Mouse (Mus musculus) G1E (cell line): ENCODE measurements around the gene Cpne9. TPM values are rescaled to one million over a fixed set of nuclear protein-coding genes. Genes with fewer than 3 reads are reported as not detected.

Experiments
- ATAC-seq: 2 replicates; pipeline ENCODE4 v1.8.0; 2016; ENCODE audit warnings: mild to moderate bottlenecking; ENCODE audit not compliant: insufficient number of reproducible peaks, poor library complexity, low FRiP score, severe bottlenecking; ENCODE audit errors: extremely low read depth
- DNase-seq: peaks from one replicate; pipeline ENCODE4 v3.0.0; 2012; ENCODE audit warnings: low spot score
- H3K27me3 ChIP-seq: 2 replicates; pipeline ENCODE4 v1.6.1; 2012; ENCODE audit warnings: mild to moderate bottlenecking, low read length, inconsistent platforms; ENCODE audit not compliant: insufficient read depth
- H3K36me3 ChIP-seq: replicated peaks from 2 replicates; pipeline ENCODE3; 2012; ENCODE audit warnings: mild to moderate bottlenecking, inconsistent platforms
- H3K4me1 ChIP-seq: 2 replicates; pipeline ENCODE4 v1.6.1; 2012; ENCODE audit warnings: low read depth, low read length, inconsistent platforms, mixed read lengths; ENCODE audit not compliant: insufficient read depth
- H3K4me3 ChIP-seq: 2 replicates; pipeline ENCODE4 v1.5.1; 2012; ENCODE audit warnings: low read depth, mild to moderate bottlenecking, inconsistent platforms, low read length, moderate library complexity, mixed read lengths
- H3K9me3 ChIP-seq: replicated peaks from 2 replicates; pipeline ENCODE4 v1.6.1; 2012; ENCODE audit warnings: inconsistent platforms
- CTCF ChIP-seq: IDR thresholded peaks from 2 replicates; pipeline ENCODE4 v1.5.1; 2012; ENCODE audit warnings: low read depth, low read length, inconsistent platforms, mixed read lengths
- GATA1 ChIP-seq: IDR thresholded peaks from 2 replicates; pipeline ENCODE4 v1.6.1; 2012; ENCODE audit warnings: borderline replicate concordance, low read length, inconsistent platforms, mixed read lengths
- GATA2 ChIP-seq: IDR thresholded peaks from 2 replicates; pipeline ENCODE4 v1.6.1; 2012; ENCODE audit warnings: low read depth, low read length, inconsistent platforms, borderline replicate concordance
- POLR2AphosphoS5 ChIP-seq: IDR thresholded peaks from 2 replicates; pipeline ENCODE4 v1.6.1; 2012; ENCODE audit warnings: low read depth, low read length, inconsistent platforms; ENCODE audit not compliant: insufficient replicate concordance
- TAL1 ChIP-seq: conservative IDR thresholded peaks from 2 replicates; pipeline ENCODE4 v1.6.1; 2012; ENCODE audit warnings: low read depth, low read length, inconsistent platforms, mixed read lengths
- polyA plus RNA-seq: library from polyadenylated mRNA; stranded (reverse); fragments of >175 nt; gene quantifications from 2 replicates; pipeline ENCODE4 v1.2.3, GENCODE M21; 2012
- total RNA-seq, 2 experiments: library from RNA; stranded (forward) in 1 of 2; stranded (reverse) in 1 of 2; fragments of 200-1000 nt in 1 of 2; fragments of >200 nt in 1 of 2; fragmentation: Nextera tagmentation in 1 of 2; gene quantifications; 2 replicates each; pipeline ENCODE4 v1.2.3; 2014 to 2017

Gene Cpne9
- total and polyA plus RNA-seq, 3 experiments, result 0.04 to 0.11 TPM; not detected in 1

- ATAC-seq (no peak), DNase-seq (no peak)
- H3K4me3 ChIP-seq, result no peak overlapping the region
Observed at GRCm38 (mm10) chr6:113333137-113333950, 51.2 kb downstream of the Cpne9 start.

DNA sequence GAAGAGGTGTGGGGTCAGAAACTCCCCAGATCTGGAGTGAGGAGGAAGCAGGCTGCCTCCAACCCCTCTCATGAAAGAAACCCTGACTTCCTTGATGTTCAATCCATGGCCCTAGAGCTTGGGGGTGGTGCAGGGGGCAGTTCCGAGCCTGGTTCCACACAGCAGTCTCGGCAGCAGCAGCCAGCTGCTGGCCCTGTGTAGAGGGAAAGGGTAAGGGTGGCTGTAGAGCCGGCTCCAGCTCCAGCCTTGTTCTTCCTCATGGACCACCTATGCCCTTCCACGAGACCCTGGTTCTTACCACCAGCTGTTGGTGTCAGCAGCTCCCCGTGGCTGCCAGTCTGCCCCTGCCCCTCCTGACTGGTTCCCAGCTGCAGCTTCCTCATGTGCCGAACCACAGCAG, 52.1 kb downstream of the Cpne9 start:
- peaks cover 2% of the 10 kb centered on the region; the same call in 1 of the 2 replicates for H3K27me3 ChIP-seq
- TF ChIP-seq CTCF, result no peak
- no peak for TF ChIP-seq POLR2AphosphoS5
- no peak for TF ChIP-seq TAL1
- no peak for TF ChIP-seq GATA1
- TF ChIP-seq GATA2, result no peak
- no peak overlapping the region for H3K4me3 ChIP-seq
- DNase-seq (no peak), ATAC-seq (no peak)
- H3K36me3 ChIP-seq, result peaks cover 64% of the 10 kb centered on the region
- peaks cover 14% of the 10 kb centered on the region for H3K4me1 ChIP-seq
- no peaks in the 10 kb centered on the region for H3K9me3 ChIP-seq

More at GRCm38 (mm10) chr6:113333137-113333950, 51.2 kb downstream of the Cpne9 start:
- no peaks in the 10 kb centered on the region for H3K27me3 ChIP-seq
- H3K4me1 ChIP-seq, result peaks cover 17% of the 10 kb centered on the region
- TF ChIP-seq TAL1, result no peak
- no peaks in the 10 kb centered on the region for H3K9me3 ChIP-seq
- peaks cover 72% of the 10 kb centered on the region for H3K36me3 ChIP-seq

DNA sequence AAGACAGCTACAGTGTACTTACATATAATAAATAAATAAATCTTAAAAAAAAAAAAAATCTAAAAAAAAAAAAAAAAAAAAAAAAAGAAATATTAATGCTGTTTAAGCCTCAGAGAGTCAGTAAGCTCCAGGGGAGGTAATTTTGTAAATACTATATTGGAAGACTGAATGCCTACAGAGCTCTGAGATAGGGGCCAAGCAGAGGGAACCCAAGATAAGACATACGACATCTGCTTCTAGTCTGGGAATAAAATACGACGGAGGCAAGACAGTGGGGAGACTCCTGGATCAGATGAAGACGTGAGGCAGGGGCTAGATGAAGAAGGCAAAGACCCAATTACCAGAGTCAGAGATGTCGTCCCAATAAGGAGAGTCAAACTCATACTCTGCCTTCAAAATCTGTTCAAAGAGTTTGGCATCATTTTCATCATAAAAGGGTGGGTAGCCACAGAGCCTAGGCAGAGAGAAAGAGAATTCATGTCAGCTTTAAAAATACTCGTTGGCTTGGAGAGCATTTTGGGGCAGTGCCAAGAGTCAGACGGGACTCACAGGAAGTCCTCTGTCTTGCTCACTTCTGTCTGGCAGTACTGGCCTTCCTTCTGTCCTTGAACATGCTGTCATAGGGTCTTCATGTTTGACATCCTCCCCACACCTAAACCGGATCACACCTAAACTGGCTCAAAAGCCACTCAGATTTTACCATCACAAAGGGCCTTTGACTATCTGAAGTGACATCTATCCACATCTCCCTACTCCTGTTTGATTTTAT, 54.9 kb downstream of the Cpne9 start:
- TF ChIP-seq TAL1, result no peak
- TF ChIP-seq GATA1, result no peak
- no peak for TF ChIP-seq GATA2
- TF ChIP-seq POLR2AphosphoS5, result no peak
- no peak for TF ChIP-seq CTCF
- ATAC-seq, result no peak
- DNase-seq, result no peak
- Histone ChIP-seq H3K9me3 (no peaks in the 10 kb centered on the region), H3K4me3 (no peak overlapping the region), H3K36me3 (peaks cover 41% of the 10 kb centered on the region), H3K4me1 (no peaks in the 10 kb centered on the region), H3K27me3 (peaks cover 26% of the 10 kb centered on the region)

DNA sequence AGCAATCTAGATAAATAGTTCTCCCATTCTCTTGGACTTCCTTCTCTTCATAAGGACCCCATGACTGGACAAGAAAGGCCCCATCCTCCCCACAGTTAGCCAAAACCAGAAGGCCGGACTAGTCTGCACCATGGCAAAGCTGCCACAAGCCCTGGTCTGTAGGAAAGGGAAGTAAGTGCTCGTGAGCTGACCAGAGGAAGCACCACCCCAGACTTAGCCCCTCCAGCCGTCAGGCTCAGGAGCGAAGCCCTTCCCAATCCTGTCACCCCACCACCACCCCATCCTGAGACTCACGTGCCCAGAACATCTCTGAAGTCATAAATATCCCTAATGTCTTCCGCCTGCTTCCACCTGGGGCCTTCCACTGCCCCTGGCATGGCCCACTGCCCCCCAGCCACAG, 59.5 kb downstream of the Cpne9 start:
- TF ChIP-seq POLR2AphosphoS5, result no peak
- no peak for TF ChIP-seq GATA1
- TF ChIP-seq GATA2, result no peak
- TF ChIP-seq TAL1, result no peak
- TF ChIP-seq CTCF, result no peak
- ATAC-seq (no peak), DNase-seq (no peak)
- peaks cover 54% of the 10 kb centered on the region for H3K27me3 ChIP-seq
- H3K4me1 ChIP-seq, result no peaks in the 10 kb centered on the region
- H3K36me3 ChIP-seq, result no peaks in the 10 kb centered on the region
- no peaks in the 10 kb centered on the region for H3K9me3 ChIP-seq
- H3K4me3 ChIP-seq, result no peak overlapping the region

DNA sequence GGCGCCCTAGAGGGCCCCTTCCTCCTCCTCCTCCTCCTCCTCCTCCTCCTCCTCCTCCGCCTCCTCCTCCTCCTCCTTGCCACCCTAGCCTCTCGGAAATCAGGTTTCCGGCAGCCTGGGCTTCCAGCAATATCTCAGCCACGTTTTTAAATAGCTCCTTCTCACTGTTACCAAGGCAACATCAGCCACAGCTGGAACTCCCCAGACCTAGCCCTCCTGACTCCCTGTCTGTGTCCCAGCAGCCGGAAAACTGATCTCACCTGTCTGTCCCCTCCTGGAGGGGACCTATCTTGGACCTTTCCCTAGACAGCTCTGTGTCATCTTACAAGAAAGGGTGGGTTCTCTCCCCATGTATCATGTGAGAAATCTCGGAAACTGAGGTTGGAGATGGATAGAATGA, 60.2 kb downstream of the Cpne9 start:
- DNase-seq (no peak), ATAC-seq (no peak)
- H3K27me3 ChIP-seq, result peaks cover 54% of the 10 kb centered on the region
- no peak overlapping the region for H3K4me3 ChIP-seq
- H3K4me1 ChIP-seq, result no peaks in the 10 kb centered on the region
- TF ChIP-seq CTCF, result no peak
- no peak for TF ChIP-seq TAL1
- TF ChIP-seq POLR2AphosphoS5, result no peak
- TF ChIP-seq GATA1, result no peak
- TF ChIP-seq GATA2, result no peak
- H3K9me3 ChIP-seq, result no peaks in the 10 kb centered on the region
- H3K36me3 ChIP-seq, result no peaks in the 10 kb centered on the region
